Mouse (Mus musculus) embryonic facial prominence, embryonic 10.5 days (tissue): Measurements from ENCODE around the gene Cyp2w1. TPM values are rescaled to one million over a fixed set of nuclear protein-coding genes. Genes with fewer than 3 reads are reported as not detected.
"Not testable (repeated sequence)": the region's sequence is repeated elsewhere in the genome, so short reads cannot be mapped to it uniquely, and the experiment has no call there.

Experiments
- DNase-seq: peaks from one replicate; pipeline ENCODE4 v3.0.0-alpha.2; 2017; ENCODE audit warnings: low spot score
- H3K27ac ChIP-seq: fragments of 300-500 bp; sonication (generic); replicated peaks from 2 replicates; pipeline ENCODE4 v1.5.1; 2016; ENCODE audit warnings: mild to moderate bottlenecking
- H3K27me3 ChIP-seq: fragments of 300-500 bp; sonication (generic); replicated peaks from 2 replicates; pipeline ENCODE4 v1.6.1; 2016; ENCODE audit warnings: low read depth, mild to moderate bottlenecking; ENCODE audit not compliant: poor library complexity, severe bottlenecking
- H3K36me3 ChIP-seq: fragments of 300-500 bp; sonication (generic); replicated peaks from 2 replicates; pipeline ENCODE4 v1.6.1; 2016; ENCODE audit warnings: mild to moderate bottlenecking, moderate library complexity
- H3K4me1 ChIP-seq: fragments of 300-500 bp; sonication (generic); 2 replicates; pipeline ENCODE4 v1.6.1; 2016
- H3K4me3 ChIP-seq: fragments of 300-500 bp; sonication (generic); 2 replicates; pipeline ENCODE4 v1.5.1; 2016; ENCODE audit warnings: mild to moderate bottlenecking, moderate library complexity
- H3K9me3 ChIP-seq: fragments of 300-500 bp; sonication (generic); 2 replicates; pipeline ENCODE4 v1.6.1; 2016; ENCODE audit warnings: mild to moderate bottlenecking
- WGBS: fragments of 180-500 bp; shearing (Covaris S2); methylation state at CpG from one replicate; pipeline ENCODE4 v1.1.7; 2016; 5-methylcytosine and 5-hydroxymethylcytosine counted together
- polyA plus RNA-seq: library from polyadenylated mRNA; unstranded; fragments of >200 nt; fragmentation: Nextera tagmentation; extraction: Ambion mirVana; gene quantifications from 2 replicates; pipeline ENCODE4 v1.2.1, GENCODE M21; 2016

Gene Cyp2w1
- polyA plus RNA-seq, 1 experiment from 2014 or later = not detected

GRCm38 (mm10) chr5:139382760-139383159 lies 30.3 kb downstream of the Cyp2w1 start:
- no peak for DNase-seq
- Histone ChIP-seq H3K9me3 (no peaks in the 10 kb centered on the region), H3K36me3 (no peaks in the 10 kb centered on the region), H3K27me3 (peaks cover 5% of the 10 kb centered on the region; the same call in 1 of the 2 replicates), H3K4me3 (no peak overlapping the region), H3K4me1 (peaks cover 65% of the 10 kb centered on the region), H3K27ac (peak overlapping the region; percentile 49)
- WGBS = 83% methylated on average over 8 of the region's 8 CpGs

DNA sequence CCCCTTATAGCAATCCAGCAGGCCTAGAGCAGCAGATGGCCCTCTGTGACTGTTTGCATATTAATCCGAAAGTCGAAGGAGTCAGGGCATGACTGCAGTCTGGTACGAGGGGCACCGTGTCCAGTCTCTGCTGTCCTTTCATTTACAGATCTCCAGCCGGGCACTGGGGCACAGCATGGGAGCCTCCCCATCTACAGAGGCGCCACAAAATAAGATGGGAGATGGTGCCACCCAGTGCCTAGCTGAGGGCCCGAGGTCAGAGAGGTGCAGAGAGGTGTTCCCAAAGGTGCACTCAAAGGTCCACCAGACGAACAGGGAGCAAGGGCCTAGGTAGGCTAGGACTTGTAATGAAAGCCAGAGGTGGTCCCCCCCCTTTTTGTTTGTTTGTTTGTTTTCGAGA lies 30.8 kb downstream of the Cyp2w1 start:
- H3K9me3 ChIP-seq = no peaks in the 10 kb centered on the region
- H3K27me3 ChIP-seq = peaks cover 5% of the 10 kb centered on the region; the same call in 1 of the 2 replicates
- H3K27ac ChIP-seq = no peak overlapping the region
- H3K36me3 ChIP-seq = no peaks in the 10 kb centered on the region
- no peak overlapping the region for H3K4me3 ChIP-seq
- H3K4me1 ChIP-seq = peaks cover 65% of the 10 kb centered on the region
- WGBS = 84% methylated on average over 9 of the region's 9 CpGs
- DNase-seq = no peak

DNA sequence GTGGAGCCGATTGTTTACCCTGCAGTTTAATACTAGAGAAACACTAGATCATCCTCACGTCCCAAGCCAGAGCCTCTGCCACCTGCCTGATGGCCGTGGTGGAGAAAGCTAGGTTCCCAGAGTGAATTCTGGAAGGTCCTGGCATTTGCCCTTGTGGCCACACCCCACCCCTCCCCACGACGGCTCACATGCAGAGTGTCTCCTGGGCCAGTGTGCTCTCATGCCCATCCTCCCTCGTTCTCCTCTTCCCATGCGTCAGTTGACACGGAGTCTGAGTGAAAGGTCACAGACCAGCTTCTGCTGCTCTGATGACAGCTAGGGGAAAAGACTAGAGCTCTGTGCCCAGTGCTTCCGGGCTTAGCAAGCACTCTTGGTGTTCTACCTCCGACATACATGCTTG lies 32.1 kb downstream of the Cyp2w1 start:
- Histone ChIP-seq H3K4me1 (peaks cover 65% of the 10 kb centered on the region), H3K36me3 (no peaks in the 10 kb centered on the region), H3K27ac (peak overlapping the region; percentile 51; the same call in 1 of the 2 replicates), H3K27me3 (peaks cover 5% of the 10 kb centered on the region; the same call in 1 of the 2 replicates), H3K4me3 (no peak overlapping the region), H3K9me3 (no peaks in the 10 kb centered on the region)
- 77% methylated on average over 10 of the region's 10 CpGs for WGBS
- no peak for DNase-seq

DNA sequence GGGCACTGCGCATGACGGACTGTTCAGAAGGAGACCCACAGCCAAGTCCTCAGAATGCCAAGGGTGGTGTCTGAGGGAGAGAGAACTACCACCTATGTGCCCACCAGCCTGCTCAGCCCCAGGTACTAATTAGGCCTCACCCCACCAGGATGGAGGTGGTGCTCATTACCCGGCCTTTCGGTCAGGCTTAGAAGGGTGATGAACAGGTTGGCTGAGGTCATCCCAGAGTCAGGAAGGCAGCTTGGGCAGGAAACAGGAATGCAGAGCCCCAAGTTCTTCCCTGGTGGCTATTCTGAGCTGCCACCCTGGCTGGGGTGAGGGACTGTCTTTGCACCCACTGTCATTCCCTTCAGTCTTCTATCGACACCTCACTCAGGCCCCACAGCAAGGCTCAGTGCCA lies 33.6 kb downstream of the Cyp2w1 start:
- Histone ChIP-seq H3K36me3 (no peaks in the 10 kb centered on the region), H3K4me1 (peaks cover 62% of the 10 kb centered on the region), H3K4me3 (no peak overlapping the region), H3K9me3 (no peaks in the 10 kb centered on the region), H3K27me3 (peaks cover 5% of the 10 kb centered on the region; the same call in 1 of the 2 replicates), H3K27ac (no peak overlapping the region)
- no peak for DNase-seq
- WGBS = 88% methylated on average over 5 of the region's 5 CpGs

DNA sequence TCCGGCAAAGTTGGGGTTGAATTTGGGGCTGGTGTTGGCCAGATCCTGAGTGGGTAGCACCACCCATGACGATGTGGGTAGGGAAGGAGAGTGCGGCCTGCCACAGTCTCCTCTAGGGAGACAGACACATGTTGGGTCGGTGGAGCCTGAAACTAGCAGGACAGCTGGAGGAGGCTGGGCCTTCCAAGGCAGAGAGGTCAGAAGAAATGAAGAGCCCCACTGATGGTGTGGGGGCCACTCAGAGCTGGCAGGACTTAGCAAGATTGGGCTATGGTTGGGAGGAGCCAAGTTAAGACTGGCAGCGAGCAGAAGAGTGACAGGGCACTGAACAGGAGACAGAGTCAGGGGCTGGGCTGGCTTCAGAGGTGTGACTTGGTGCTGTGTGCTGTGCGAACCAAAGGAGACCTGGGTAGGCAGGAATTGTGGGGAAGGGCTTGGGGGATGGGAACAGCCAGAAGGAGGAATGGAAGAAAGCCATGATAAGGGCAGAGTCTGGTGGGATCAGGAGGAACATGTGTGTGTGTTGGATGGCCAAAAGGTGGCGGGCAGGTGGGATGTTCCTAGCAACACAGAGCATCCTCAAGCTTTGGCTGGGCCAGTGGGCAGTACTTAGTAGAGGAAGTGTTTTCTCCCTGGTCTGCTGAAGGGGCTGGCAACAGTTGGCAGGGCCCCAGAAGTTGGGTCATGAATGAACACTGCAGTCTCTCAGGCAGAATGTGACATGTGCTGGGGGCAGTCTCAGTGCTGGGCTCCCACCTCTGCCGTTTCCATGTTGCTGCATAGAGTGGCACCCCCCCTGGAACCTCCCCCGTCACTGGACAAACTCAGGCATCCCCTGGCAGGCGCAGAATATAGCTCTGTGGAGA lies 35.1 kb downstream of the Cyp2w1 start:
- no peaks in the 10 kb centered on the region for H3K9me3 ChIP-seq
- no peak for DNase-seq
- 85% methylated on average over 10 of the region's 10 CpGs for WGBS
- H3K27ac ChIP-seq = peak overlapping the region; percentile 63
- H3K27me3 ChIP-seq = no peaks in the 10 kb centered on the region
- 0 out of 2 replicates have a peak, but pooled peaks cover 1% of the 10 kb centered on the region for H3K36me3 ChIP-seq
- peaks cover 55% of the 10 kb centered on the region for H3K4me1 ChIP-seq
- H3K4me3 ChIP-seq = no peak overlapping the region

DNA sequence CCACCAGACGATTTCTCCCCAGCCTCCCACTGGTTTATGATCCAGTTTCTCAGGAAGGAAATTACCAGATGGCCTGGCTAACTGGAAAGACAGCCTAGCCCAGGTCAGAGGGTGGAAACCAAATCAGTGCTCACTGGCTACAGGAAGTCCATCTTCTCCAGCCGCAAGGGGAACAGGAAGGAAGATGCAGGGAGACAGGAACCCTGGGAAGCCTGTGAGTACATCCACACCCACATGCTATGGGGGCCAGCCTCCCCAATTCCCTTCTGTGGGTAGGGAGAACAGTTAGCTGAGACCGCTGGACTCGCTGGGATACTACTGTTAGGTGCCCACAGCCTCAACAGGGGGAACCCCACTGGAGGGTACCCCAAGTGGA lies 35.8 kb downstream of the Cyp2w1 start:
- peaks cover 51% of the 10 kb centered on the region for H3K4me1 ChIP-seq
- DNase-seq = no peak
- H3K4me3 ChIP-seq = no peak overlapping the region
- 0 out of 2 replicates have a peak, but pooled peaks cover 4% of the 10 kb centered on the region for H3K36me3 ChIP-seq
- H3K9me3 ChIP-seq = no peaks in the 10 kb centered on the region
- 72% methylated on average over 4 of the region's 4 CpGs for WGBS
- no peaks in the 10 kb centered on the region for H3K27me3 ChIP-seq
- H3K27ac ChIP-seq = peak overlapping the region; percentile 63

- 78% methylated on average over 17 of the region's 17 CpGs for WGBS
- peaks cover 49% of the 10 kb centered on the region for H3K4me1 ChIP-seq
Observed at GRCm38 (mm10) chr5:139388694-139389675, 36.6 kb downstream of the Cyp2w1 start.

GRCm38 (mm10) chr5:139389676-139390061 lies 37.3 kb downstream of the Cyp2w1 start:
- Histone ChIP-seq H3K36me3 (0 out of 2 replicates have a peak, but pooled peaks cover 4% of the 10 kb centered on the region), H3K9me3 (no peaks in the 10 kb centered on the region), H3K4me3 (no peak overlapping the region), H3K27ac (peak overlapping the region; percentile 76), H3K27me3 (no peaks in the 10 kb centered on the region), H3K4me1 (peaks cover 50% of the 10 kb centered on the region)
- no peak for DNase-seq
- WGBS = 43% methylated on average over 6 of the region's 6 CpGs

More at GRCm38 (mm10) chr5:139388694-139389675, 36.6 kb downstream of the Cyp2w1 start:
- H3K9me3 ChIP-seq = no peaks in the 10 kb centered on the region
- H3K27me3 ChIP-seq = no peaks in the 10 kb centered on the region
- peak overlapping the region; percentile 76 for H3K27ac ChIP-seq
- DNase-seq = no peak
- no peak overlapping the region for H3K4me3 ChIP-seq
- 0 out of 2 replicates have a peak, but pooled peaks cover 4% of the 10 kb centered on the region for H3K36me3 ChIP-seq

DNA sequence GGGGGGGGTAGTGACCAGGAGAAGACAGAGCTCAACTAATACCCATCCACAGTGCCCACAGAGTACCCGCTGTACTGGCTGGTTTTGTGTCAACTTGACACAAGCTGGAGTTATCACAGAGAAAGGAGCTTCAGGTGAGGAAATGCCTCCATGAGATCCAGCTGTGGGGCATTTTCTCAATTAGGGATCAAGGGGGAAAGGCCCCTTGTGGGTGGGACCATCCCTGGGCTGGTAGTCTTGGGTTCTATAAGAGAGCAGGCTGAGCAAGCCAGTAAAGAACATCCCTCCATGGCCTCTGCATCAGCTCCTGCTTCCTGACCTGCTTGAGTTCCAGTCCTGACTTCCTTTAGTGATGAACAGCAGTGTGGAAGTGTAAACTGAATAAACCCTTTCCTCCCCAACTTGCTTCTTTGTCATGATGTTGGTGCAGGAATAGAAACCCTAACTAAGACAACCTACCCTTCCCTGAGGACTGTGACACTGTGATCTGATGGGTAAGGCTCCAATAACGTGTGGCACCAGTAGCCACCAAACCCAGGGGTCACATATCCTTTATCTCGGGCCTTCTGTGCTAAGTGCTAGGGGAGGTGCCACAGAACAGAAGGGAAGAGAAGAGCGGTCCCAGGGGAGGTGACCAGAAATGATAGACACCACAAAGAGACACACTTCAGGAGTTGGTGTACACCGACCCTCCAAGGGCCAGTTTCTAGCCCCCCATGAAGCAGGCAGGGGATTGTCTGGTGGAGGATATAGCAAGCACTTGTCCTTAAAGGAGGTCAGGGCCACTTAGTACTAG lies 38.1 kb downstream of the Cyp2w1 start:
- H3K4me3 ChIP-seq, H3K9me3 ChIP-seq, DNase-seq, H3K36me3 ChIP-seq, H3K27me3 ChIP-seq: not testable (repeated sequence)
- Histone ChIP-seq H3K4me1 (peaks cover 51% of the 10 kb centered on the region), H3K27ac (peak overlapping the region; percentile 76)
- WGBS = 76% methylated on average over 5 of the region's 5 CpGs

DNA sequence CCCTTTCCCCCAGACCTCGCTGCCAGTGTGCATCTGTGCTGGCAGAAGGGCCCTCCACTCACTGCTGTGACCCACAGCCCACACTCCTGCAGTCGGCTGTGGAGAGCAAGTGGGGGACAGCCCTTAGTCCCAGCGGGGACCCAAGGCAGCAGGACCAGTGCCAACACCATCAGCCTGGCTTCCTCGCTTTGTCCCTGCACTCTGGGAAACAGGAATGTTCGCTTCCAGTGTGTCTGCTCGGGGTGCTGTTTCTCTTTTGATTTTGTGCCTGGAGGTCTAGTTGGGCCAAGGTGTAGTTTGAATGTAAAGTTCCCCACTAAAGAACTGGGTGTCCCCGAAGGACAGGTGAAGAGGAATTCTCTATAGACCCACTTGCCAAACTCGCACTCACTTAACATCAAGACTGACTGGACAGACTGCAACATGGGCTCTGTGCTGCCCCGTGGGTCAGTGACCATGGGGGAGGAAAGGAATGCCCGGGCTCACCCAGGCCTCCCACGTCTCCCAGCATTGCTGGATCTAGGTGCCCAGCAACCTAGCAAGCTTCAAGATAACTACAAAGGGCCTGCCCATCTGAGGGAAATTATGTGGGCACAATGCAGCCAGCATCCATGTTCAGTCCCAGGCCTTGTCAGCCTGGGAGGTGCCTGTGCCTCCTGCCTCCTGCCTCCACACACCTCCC lies 39.0 kb downstream of the Cyp2w1 start:
- DNase-seq = no peak
- Histone ChIP-seq H3K27me3 (no peaks in the 10 kb centered on the region), H3K4me3 (no peak overlapping the region), H3K4me1 (peaks cover 51% of the 10 kb centered on the region), H3K27ac (peak overlapping the region; percentile 19; the same call in 1 of the 2 replicates), H3K9me3 (no peaks in the 10 kb centered on the region), H3K36me3 (0 out of 2 replicates have a peak, but pooled peaks cover 4% of the 10 kb centered on the region)
- WGBS = 85% methylated on average over 11 of the region's 11 CpGs
